Mouse (Mus musculus): Measurements from ENCODE around the gene Cox5b. TPM values are rescaled to one million over a fixed set of nuclear protein-coding genes. Genes with fewer than 3 reads are reported as not detected.
A peak's percentile ranks its signal among the peaks of the same experiment; 100 is the strongest.

The Cox5b gene
- polyA plus RNA-seq, 1 experiment = 160 TPM

DNA sequence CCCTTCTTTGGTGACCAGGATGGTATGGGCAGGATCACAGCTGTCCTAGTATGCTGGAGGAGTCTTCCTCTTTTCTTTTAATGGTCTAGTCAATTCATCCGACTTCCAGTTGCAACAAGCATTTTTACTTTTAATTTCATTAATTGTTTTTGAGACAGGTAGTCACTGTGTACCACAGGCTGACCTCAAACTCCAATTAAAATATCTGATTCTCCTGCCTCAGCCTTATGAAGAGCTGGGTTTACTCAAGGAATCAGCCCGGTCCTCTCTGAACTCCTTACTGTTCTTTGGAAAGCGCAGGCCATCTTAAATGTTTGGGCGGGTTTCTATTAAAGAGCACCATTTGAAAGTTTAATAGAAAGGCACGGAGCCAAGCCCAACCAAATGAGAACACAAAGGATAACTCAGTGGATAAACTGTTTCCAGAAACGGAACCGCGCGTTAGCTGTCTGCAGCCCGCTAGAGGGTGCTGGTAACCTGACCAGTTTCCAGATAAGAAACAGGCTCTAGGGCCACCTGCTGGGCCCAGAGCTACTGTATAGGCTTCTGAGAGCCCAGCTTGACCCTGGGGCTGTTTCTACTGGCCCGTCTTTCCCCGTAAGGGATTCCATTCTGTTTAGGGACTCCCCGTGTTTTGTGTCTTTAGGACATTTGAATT is 7.3 kb upstream of the Cox5b start:
- no peak overlapping the region for H3K27ac ChIP-seq (ENCODE audit: insufficient read depth, low read length)
- WGBS = 8% methylated on average over 13 of the region's 13 CpGs
- DNase-seq (ENCODE audit: low read depth in 1 of 2, low spot score in 2 of 2) = peak; percentile 45 to 76

DNA sequence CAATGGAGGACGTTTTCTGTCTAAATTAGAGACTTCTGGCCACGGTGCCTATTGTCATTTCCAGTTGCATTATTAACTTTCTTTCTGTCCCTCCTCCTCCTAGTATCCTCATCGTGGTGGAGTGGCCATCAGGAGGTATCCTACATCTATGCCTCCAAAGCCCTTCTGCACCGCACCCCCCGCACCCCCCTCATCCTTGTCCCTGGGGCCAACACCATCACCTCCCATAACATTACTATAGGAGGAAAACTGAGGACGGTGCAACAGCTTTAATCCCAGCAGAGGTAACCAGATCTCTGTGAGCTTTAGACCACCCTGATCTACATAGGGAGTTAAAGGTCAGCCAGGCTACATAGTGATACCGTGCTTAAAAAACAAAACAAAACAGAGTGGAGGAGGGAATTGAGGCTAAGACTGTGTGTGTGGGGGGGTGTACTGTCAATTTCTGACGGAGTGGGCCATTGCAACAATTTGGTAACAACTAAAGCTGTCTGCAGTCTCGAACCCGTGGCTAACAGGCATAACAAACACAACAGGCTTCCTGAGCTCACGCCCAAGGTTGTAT is 496 bp upstream of the Cox5b start:
- no peak for DNase-seq (ENCODE audit: low read depth in 1 of 2, low spot score in 2 of 2)
- TF ChIP-seq CTCF (IDR thresholded peaks at IDR 0.05; ENCODE audit: extremely low read depth, insufficient read depth, insufficient read length, insufficient replicate concordance) (no peak), POLR2A (IDR thresholded peaks at IDR 0.05; ENCODE audit: low read depth, low read length) (no peak)
- Histone ChIP-seq H3K4me3 (ENCODE audit: extremely low read depth, insufficient read depth, insufficient read length) (peak overlapping the region; percentile 55; the same call in 1 of the 2 replicates), H3K27ac (ENCODE audit: insufficient read depth, low read length) (peak overlapping the region; percentile 74), H3K27me3 (ENCODE audit: control insufficient read depth, insufficient read depth, low read length) (no peaks in the 10 kb centered on the region), H3K4me1 (ENCODE audit: control insufficient read depth, insufficient read depth, insufficient read length) (peaks cover 9% of the 10 kb centered on the region; the same call in 1 of the 2 replicates), H3K36me3 (ENCODE audit: control insufficient read depth, insufficient read depth, low read length) (peaks cover 3% of the 10 kb centered on the region; the same call in 1 of the 2 replicates)
- 62% methylated on average over 11 of the region's 11 CpGs for WGBS

More for the DNA sequence above, 7.3 kb upstream of the Cox5b start:
- Histone ChIP-seq H3K27me3 (ENCODE audit: control insufficient read depth, insufficient read depth, low read length) (no peaks in the 10 kb centered on the region), H3K4me1 (ENCODE audit: control insufficient read depth, insufficient read depth, insufficient read length) (no peaks in the 10 kb centered on the region), H3K36me3 (ENCODE audit: control insufficient read depth, insufficient read depth, low read length) (no peaks in the 10 kb centered on the region), H3K4me3 (ENCODE audit: extremely low read depth, insufficient read depth, insufficient read length) (no peak overlapping the region)
- TF ChIP-seq CTCF (IDR thresholded peaks at IDR 0.05; ENCODE audit: extremely low read depth, insufficient read depth, insufficient read length, insufficient replicate concordance) (peak; percentile 74; the same call in 1 of the 2 replicates), POLR2A (IDR thresholded peaks at IDR 0.05; ENCODE audit: low read depth, low read length) (no peak)

- H3K27ac ChIP-seq (ENCODE audit: insufficient read depth, low read length) = no peak overlapping the region
- no peak for DNase-seq (ENCODE audit: low read depth in 1 of 2, low spot score in 2 of 2)
These were observed 3.6 kb downstream of the Cox5b start for GRCm38 (mm10) chr1:36694871-36695270.

GRCm38 (mm10) chr1:36696411-36696810 is 5.2 kb downstream of the Cox5b start:
- Histone ChIP-seq H3K4me1 (ENCODE audit: control insufficient read depth, insufficient read depth, insufficient read length) (peaks cover 5% of the 10 kb centered on the region; the same call in 1 of the 2 replicates), H3K27me3 (ENCODE audit: control insufficient read depth, insufficient read depth, low read length) (no peaks in the 10 kb centered on the region), H3K36me3 (ENCODE audit: control insufficient read depth, insufficient read depth, low read length) (peaks cover 21% of the 10 kb centered on the region), H3K4me3 (ENCODE audit: extremely low read depth, insufficient read depth, insufficient read length) (no peak overlapping the region), H3K27ac (ENCODE audit: insufficient read depth, low read length) (no peak overlapping the region)
- no peak for DNase-seq (ENCODE audit: low read depth in 1 of 2, low spot score in 2 of 2)
- WGBS = 78% methylated on average over 6 of the region's 6 CpGs
- no peak for TF ChIP-seq POLR2A (IDR thresholded peaks at IDR 0.05; ENCODE audit: low read depth, low read length)
- TF ChIP-seq CTCF (IDR thresholded peaks at IDR 0.05; ENCODE audit: extremely low read depth, insufficient read depth, insufficient read length, insufficient replicate concordance) = no peak

More at GRCm38 (mm10) chr1:36694871-36695270, 3.6 kb downstream of the Cox5b start:
- peaks cover 9% of the 10 kb centered on the region; the same call in 1 of the 2 replicates for H3K4me1 ChIP-seq (ENCODE audit: control insufficient read depth, insufficient read depth, insufficient read length)
- H3K36me3 ChIP-seq (ENCODE audit: control insufficient read depth, insufficient read depth, low read length) = peaks cover 7% of the 10 kb centered on the region; the same call in 1 of the 2 replicates
- H3K4me3 ChIP-seq (ENCODE audit: extremely low read depth, insufficient read depth, insufficient read length) = no peak overlapping the region
- no peaks in the 10 kb centered on the region for H3K27me3 ChIP-seq (ENCODE audit: control insufficient read depth, insufficient read depth, low read length)
- no peak for TF ChIP-seq CTCF (IDR thresholded peaks at IDR 0.05; ENCODE audit: extremely low read depth, insufficient read depth, insufficient read length, insufficient replicate concordance)
- no peak for TF ChIP-seq POLR2A (IDR thresholded peaks at IDR 0.05; ENCODE audit: low read depth, low read length)
- 94% methylated on average over 6 of the region's 6 CpGs for WGBS

DNA sequence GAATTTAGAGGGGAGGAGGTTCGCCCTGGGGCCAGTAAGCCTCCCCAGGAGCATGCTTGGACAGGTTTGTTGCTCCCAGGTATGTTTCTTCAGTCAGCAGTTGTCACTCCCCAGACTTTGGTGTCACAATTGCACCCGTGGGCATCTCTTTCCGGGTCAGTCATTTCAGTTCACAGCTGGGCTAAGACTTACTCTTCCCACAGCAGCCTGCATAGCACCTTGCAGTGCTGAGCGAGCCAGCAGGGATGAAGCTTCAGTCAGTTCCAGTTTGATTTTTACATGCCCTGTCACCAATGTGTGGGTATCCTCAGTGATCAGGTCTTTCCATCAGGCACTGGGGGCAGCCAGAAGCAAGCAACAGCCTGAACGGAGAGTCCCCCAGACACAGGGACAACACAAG is 5.8 kb downstream of the Cox5b start:
- no peaks in the 10 kb centered on the region for H3K27me3 ChIP-seq (ENCODE audit: control insufficient read depth, insufficient read depth, low read length)
- WGBS = 81% methylated on average over 5 of the region's 5 CpGs
- peaks cover 3% of the 10 kb centered on the region; the same call in 1 of the 2 replicates for H3K4me1 ChIP-seq (ENCODE audit: control insufficient read depth, insufficient read depth, insufficient read length)
- DNase-seq (ENCODE audit: low read depth in 1 of 2, low spot score in 2 of 2) = no peak
- no peak overlapping the region for H3K4me3 ChIP-seq (ENCODE audit: extremely low read depth, insufficient read depth, insufficient read length)
- TF ChIP-seq POLR2A (IDR thresholded peaks at IDR 0.05; ENCODE audit: low read depth, low read length) (no peak), CTCF (IDR thresholded peaks at IDR 0.05; ENCODE audit: extremely low read depth, insufficient read depth, insufficient read length, insufficient replicate concordance) (no peak)
- peaks cover 27% of the 10 kb centered on the region for H3K36me3 ChIP-seq (ENCODE audit: control insufficient read depth, insufficient read depth, low read length)
- no peak overlapping the region for H3K27ac ChIP-seq (ENCODE audit: insufficient read depth, low read length)

GRCm38 (mm10) chr1:36707166-36707565 is 15.9 kb downstream of the Cox5b start:
- WGBS = 85% methylated on average over 2 of the region's 2 CpGs
- no peak for DNase-seq (ENCODE audit: low read depth in 1 of 2, low spot score in 2 of 2)
- peaks cover 6% of the 10 kb centered on the region; the same call in 1 of the 2 replicates for H3K4me1 ChIP-seq (ENCODE audit: control insufficient read depth, insufficient read depth, insufficient read length)
- H3K4me3 ChIP-seq (ENCODE audit: extremely low read depth, insufficient read depth, insufficient read length) = no peak overlapping the region
- H3K27me3 ChIP-seq (ENCODE audit: control insufficient read depth, insufficient read depth, low read length) = no peaks in the 10 kb centered on the region
- TF ChIP-seq CTCF (IDR thresholded peaks at IDR 0.05; ENCODE audit: extremely low read depth, insufficient read depth, insufficient read length, insufficient replicate concordance) (no peak), POLR2A (IDR thresholded peaks at IDR 0.05; ENCODE audit: low read depth, low read length) (no peak)
- H3K27ac ChIP-seq (ENCODE audit: insufficient read depth, low read length) = no peak overlapping the region
- H3K36me3 ChIP-seq (ENCODE audit: control insufficient read depth, insufficient read depth, low read length) = peaks cover 21% of the 10 kb centered on the region

- TF ChIP-seq POLR2A (IDR thresholded peaks at IDR 0.05; ENCODE audit: low read depth, low read length) = no peak
- TF ChIP-seq CTCF (IDR thresholded peaks at IDR 0.05; ENCODE audit: extremely low read depth, insufficient read depth, insufficient read length, insufficient replicate concordance) = no peak
- no peak for DNase-seq (ENCODE audit: low read depth in 1 of 2, low spot score in 2 of 2)
- H3K36me3 ChIP-seq (ENCODE audit: control insufficient read depth, insufficient read depth, low read length) = peaks cover 21% of the 10 kb centered on the region
- H3K27me3 ChIP-seq (ENCODE audit: control insufficient read depth, insufficient read depth, low read length) = no peaks in the 10 kb centered on the region
- H3K4me1 ChIP-seq (ENCODE audit: control insufficient read depth, insufficient read depth, insufficient read length) = peaks cover 6% of the 10 kb centered on the region; the same call in 1 of the 2 replicates
- no peak overlapping the region for H3K4me3 ChIP-seq (ENCODE audit: extremely low read depth, insufficient read depth, insufficient read length)
- 89% methylated on average over 3 of the region's 3 CpGs for WGBS
- no peak overlapping the region for H3K27ac ChIP-seq (ENCODE audit: insufficient read depth, low read length)
These were observed 16.5 kb downstream of the Cox5b start for GRCm38 (mm10) chr1:36707797-36708196.
